Mouse (Mus musculus) stomach, embryonic 15.5 days (tissue): Measurements from ENCODE around the gene Kcnip4. TPM values are rescaled to one million over a fixed set of nuclear protein-coding genes. Genes with fewer than 3 reads are reported as not detected.
A peak's percentile ranks its signal among the peaks of the same experiment; 100 is the strongest.

Source experiments
- ATAC-seq: fragments of 200-750 bp; cut with Nextera tagmentation; 2 replicates; pipeline ENCODE4 v1.8.0; 2017; ENCODE audit warnings: low read depth, moderate number of reproducible peaks, moderate TSS enrichment; ENCODE audit not compliant: insufficient read depth, low FRiP score
- H3K27ac ChIP-seq: fragments of 300-500 bp; sonication (generic); 2 replicates; pipeline ENCODE4 v1.5.1; 2015; ENCODE audit warnings: mild to moderate bottlenecking, inconsistent platforms
- H3K27me3 ChIP-seq: fragments of 300-500 bp; sonication (generic); replicated peaks from 2 replicates; pipeline ENCODE4 v1.6.1; 2015; ENCODE audit warnings: inconsistent platforms
- H3K36me3 ChIP-seq: fragments of 300-500 bp; sonication (generic); 2 replicates; pipeline ENCODE4 v1.6.1; 2015; ENCODE audit warnings: inconsistent platforms
- H3K4me1 ChIP-seq: fragments of 300-500 bp; sonication (generic); 2 replicates; pipeline ENCODE4 v1.6.1; 2015; ENCODE audit warnings: inconsistent platforms
- H3K4me2 ChIP-seq: fragments of 300-500 bp; sonication (generic); 2 replicates; pipeline ENCODE4 v1.6.1; 2015; ENCODE audit warnings: mild to moderate bottlenecking, inconsistent platforms
- H3K4me3 ChIP-seq: fragments of 300-500 bp; sonication (generic); replicated peaks from 2 replicates; pipeline ENCODE4 v1.5.1; 2015; ENCODE audit warnings: inconsistent platforms
- H3K9ac ChIP-seq: fragments of 300-500 bp; sonication (generic); 2 replicates; pipeline ENCODE4 v1.6.1; 2015; ENCODE audit warnings: inconsistent platforms
- H3K9me3 ChIP-seq: fragments of 300-500 bp; sonication (generic); 2 replicates; pipeline ENCODE4 v1.6.1; 2016; ENCODE audit warnings: inconsistent platforms
- WGBS: fragments of 180-500 bp; shearing (Covaris S2); methylation state at CpG from one replicate; pipeline ENCODE4 v1.1.7; 2015; 5-methylcytosine and 5-hydroxymethylcytosine counted together
- polyA plus RNA-seq: library from polyadenylated mRNA; unstranded; fragments of >200 nt; fragmentation: Nextera tagmentation; extraction: Ambion mirVana; gene quantifications from 2 replicates; pipeline ENCODE4 v1.2.1, GENCODE M21; 2015

The Kcnip4 gene
- polyA plus RNA-seq, 1 experiment from 2014 or later = 3.2 TPM

GRCm38 (mm10) chr5:49350126-49350909 is 174.4 kb downstream of the Kcnip4 start:
- Histone ChIP-seq H3K9ac (no peak overlapping the region), H3K36me3 (no peaks in the 10 kb centered on the region), H3K27ac (no peak overlapping the region), H3K9me3 (no peaks in the 10 kb centered on the region), H3K4me1 (no peaks in the 10 kb centered on the region), H3K27me3 (no peaks in the 10 kb centered on the region), H3K4me2 (no peak overlapping the region), H3K4me3 (no peak overlapping the region)
- WGBS = 26% methylated on average over 4 of the region's 4 CpGs
- peak; percentile 27; the same call in 1 of the 2 replicates for ATAC-seq

- 68% methylated on average over 5 of the region's 5 CpGs for WGBS
- Histone ChIP-seq H3K36me3 (no peaks in the 10 kb centered on the region), H3K4me3 (no peak overlapping the region), H3K4me1 (no peaks in the 10 kb centered on the region), H3K9ac (no peak overlapping the region), H3K27ac (no peak overlapping the region), H3K27me3 (no peaks in the 10 kb centered on the region), H3K9me3 (no peaks in the 10 kb centered on the region), H3K4me2 (no peak overlapping the region)
- ATAC-seq = no peak
Measured at GRCm38 (mm10) chr5:49349541-49349940, 175.2 kb downstream of the Kcnip4 start.

GRCm38 (mm10) chr5:49348511-49348910 is 176.2 kb downstream of the Kcnip4 start:
- no peak for ATAC-seq
- no peaks in the 10 kb centered on the region for H3K4me1 ChIP-seq
- H3K4me2 ChIP-seq = no peak overlapping the region
- H3K27ac ChIP-seq = no peak overlapping the region
- H3K9ac ChIP-seq = no peak overlapping the region
- H3K9me3 ChIP-seq = no peaks in the 10 kb centered on the region
- H3K4me3 ChIP-seq = no peak overlapping the region
- 80% methylated on average over 5 of the region's 5 CpGs for WGBS
- H3K36me3 ChIP-seq = no peaks in the 10 kb centered on the region
- H3K27me3 ChIP-seq = no peaks in the 10 kb centered on the region

GRCm38 (mm10) chr5:49344606-49345005 is 180.1 kb downstream of the Kcnip4 start:
- H3K9me3 ChIP-seq = no peaks in the 10 kb centered on the region
- no peak overlapping the region for H3K4me2 ChIP-seq
- H3K27ac ChIP-seq = no peak overlapping the region
- no peak for ATAC-seq
- H3K36me3 ChIP-seq = no peaks in the 10 kb centered on the region
- no peak overlapping the region for H3K9ac ChIP-seq
- H3K4me3 ChIP-seq = no peak overlapping the region
- no peaks in the 10 kb centered on the region for H3K4me1 ChIP-seq
- no peaks in the 10 kb centered on the region for H3K27me3 ChIP-seq
- WGBS = 50% methylated on average over 1 of the region's 1 CpGs

- WGBS = 56% methylated on average over 2 of the region's 2 CpGs
Measured at GRCm38 (mm10) chr5:49337164-49337563, 187.5 kb downstream of the Kcnip4 start.

GRCm38 (mm10) chr5:49333063-49333462 is 191.6 kb downstream of the Kcnip4 start:
- H3K27ac ChIP-seq = no peak overlapping the region
- WGBS = 72% methylated on average over 2 of the region's 2 CpGs
- H3K27me3 ChIP-seq = no peaks in the 10 kb centered on the region
- H3K4me2 ChIP-seq = no peak overlapping the region
- no peak overlapping the region for H3K4me3 ChIP-seq
- no peak overlapping the region for H3K9ac ChIP-seq
- H3K36me3 ChIP-seq = no peaks in the 10 kb centered on the region
- H3K4me1 ChIP-seq = no peaks in the 10 kb centered on the region
- no peak for ATAC-seq
- H3K9me3 ChIP-seq = no peaks in the 10 kb centered on the region

More at GRCm38 (mm10) chr5:49337164-49337563, 187.5 kb downstream of the Kcnip4 start:
- no peak for ATAC-seq
- no peaks in the 10 kb centered on the region for H3K27me3 ChIP-seq
- no peak overlapping the region for H3K4me3 ChIP-seq
- H3K36me3 ChIP-seq = no peaks in the 10 kb centered on the region
- no peak overlapping the region for H3K9ac ChIP-seq
- H3K4me1 ChIP-seq = no peaks in the 10 kb centered on the region
- no peaks in the 10 kb centered on the region for H3K9me3 ChIP-seq
- no peak overlapping the region for H3K27ac ChIP-seq
- no peak overlapping the region for H3K4me2 ChIP-seq

GRCm38 (mm10) chr5:49329023-49329422 is 195.7 kb downstream of the Kcnip4 start:
- no peaks in the 10 kb centered on the region for H3K9me3 ChIP-seq
- no peaks in the 10 kb centered on the region for H3K36me3 ChIP-seq
- no peak overlapping the region for H3K27ac ChIP-seq
- ATAC-seq = peak; percentile 70; the same call in 1 of the 2 replicates
- no peak overlapping the region for H3K9ac ChIP-seq
- H3K4me3 ChIP-seq = no peak overlapping the region
- 83% methylated on average over 1 of the region's 1 CpGs for WGBS
- H3K4me2 ChIP-seq = no peak overlapping the region
- no peaks in the 10 kb centered on the region for H3K4me1 ChIP-seq
- no peaks in the 10 kb centered on the region for H3K27me3 ChIP-seq

GRCm38 (mm10) chr5:49318661-49319060 is 206.0 kb downstream of the Kcnip4 start:
- Histone ChIP-seq H3K4me1 (no peaks in the 10 kb centered on the region), H3K4me2 (no peak overlapping the region), H3K27ac (no peak overlapping the region), H3K9ac (no peak overlapping the region), H3K36me3 (no peaks in the 10 kb centered on the region), H3K27me3 (no peaks in the 10 kb centered on the region), H3K9me3 (no peaks in the 10 kb centered on the region), H3K4me3 (no peak overlapping the region)
- ATAC-seq = no peak

GRCm38 (mm10) chr5:49317869-49318268 is 206.8 kb downstream of the Kcnip4 start:
- Histone ChIP-seq H3K4me2 (no peak overlapping the region), H3K27me3 (no peaks in the 10 kb centered on the region), H3K9ac (no peak overlapping the region), H3K9me3 (no peaks in the 10 kb centered on the region), H3K4me1 (no peaks in the 10 kb centered on the region), H3K4me3 (no peak overlapping the region), H3K27ac (no peak overlapping the region), H3K36me3 (no peaks in the 10 kb centered on the region)
- ATAC-seq = no peak
- 63% methylated on average over 2 of the region's 2 CpGs for WGBS

- H3K27me3 ChIP-seq = no peaks in the 10 kb centered on the region
- no peaks in the 10 kb centered on the region for H3K4me1 ChIP-seq
- no peak overlapping the region for H3K4me2 ChIP-seq
- H3K4me3 ChIP-seq = no peak overlapping the region
- H3K9me3 ChIP-seq = no peaks in the 10 kb centered on the region
- H3K36me3 ChIP-seq = no peaks in the 10 kb centered on the region
- no peak overlapping the region for H3K9ac ChIP-seq
- 59% methylated on average over 1 of the region's 1 CpGs for WGBS
- no peak for ATAC-seq
- H3K27ac ChIP-seq = no peak overlapping the region
Measured at GRCm38 (mm10) chr5:49306796-49307195, 217.9 kb downstream of the Kcnip4 start.

GRCm38 (mm10) chr5:49305321-49305720 is 219.4 kb downstream of the Kcnip4 start:
- Histone ChIP-seq H3K4me2 (no peak overlapping the region), H3K9ac (no peak overlapping the region), H3K4me3 (no peak overlapping the region), H3K9me3 (no peaks in the 10 kb centered on the region), H3K36me3 (no peaks in the 10 kb centered on the region), H3K27me3 (no peaks in the 10 kb centered on the region), H3K27ac (no peak overlapping the region), H3K4me1 (no peaks in the 10 kb centered on the region)
- WGBS = 58% methylated on average over 2 of the region's 2 CpGs
- no peak for ATAC-seq

GRCm38 (mm10) chr5:49298654-49299053 is 226.1 kb downstream of the Kcnip4 start:
- H3K27me3 ChIP-seq = no peaks in the 10 kb centered on the region
- no peak overlapping the region for H3K9ac ChIP-seq
- no peaks in the 10 kb centered on the region for H3K36me3 ChIP-seq
- ATAC-seq = no peak
- H3K4me1 ChIP-seq = no peaks in the 10 kb centered on the region
- 77% methylated on average over 4 of the region's 4 CpGs for WGBS
- H3K9me3 ChIP-seq = no peaks in the 10 kb centered on the region
- no peak overlapping the region for H3K27ac ChIP-seq
- H3K4me2 ChIP-seq = no peak overlapping the region
- H3K4me3 ChIP-seq = no peak overlapping the region

GRCm38 (mm10) chr5:49292421-49292820 is 232.3 kb downstream of the Kcnip4 start:
- Histone ChIP-seq H3K4me3 (no peak overlapping the region), H3K9me3 (no peaks in the 10 kb centered on the region), H3K9ac (no peak overlapping the region), H3K27ac (no peak overlapping the region), H3K4me1 (no peaks in the 10 kb centered on the region), H3K36me3 (no peaks in the 10 kb centered on the region), H3K27me3 (no peaks in the 10 kb centered on the region), H3K4me2 (no peak overlapping the region)
- no peak for ATAC-seq
- 82% methylated on average over 2 of the region's 2 CpGs for WGBS
